Mouse (Mus musculus): ENCODE results near the gene Arhgap17.

Gene Arhgap17

GRCm38 (mm10) chr7:123369759-123370481 lies at the start of gene Arhgap17, which contains the start of gene Lcmt1:
Arhgap17 (minus strand) TSS chr7:123369915.
Lcmt1 (plus strand) TSS chr7:123369784.
- peak; percentile 97 for DNase-seq (ENCODE audit: low read depth, low spot score)

DNA sequence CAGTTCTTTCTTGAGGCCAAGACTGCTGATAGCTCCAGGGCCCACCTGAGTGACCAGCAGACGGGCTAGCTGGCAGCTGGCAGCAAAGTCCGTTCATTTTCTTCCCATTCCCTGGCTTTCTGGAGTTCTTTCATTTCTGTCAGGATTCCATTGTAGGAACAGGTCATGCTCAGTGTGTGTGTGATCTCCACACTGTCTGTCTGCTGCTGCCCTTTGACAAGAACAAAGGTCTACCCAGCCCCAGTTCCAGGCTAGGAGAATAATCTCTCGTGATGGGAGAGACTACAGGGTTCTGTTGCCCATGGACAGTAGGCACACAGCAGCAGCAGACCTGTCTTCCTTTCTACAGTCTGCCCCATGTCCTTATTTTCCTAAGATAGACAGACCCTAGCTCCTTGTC lies 47.9 kb upstream of the Arhgap17 start:
- DNase-seq (ENCODE audit: low read depth, low spot score) = no peak

DNA sequence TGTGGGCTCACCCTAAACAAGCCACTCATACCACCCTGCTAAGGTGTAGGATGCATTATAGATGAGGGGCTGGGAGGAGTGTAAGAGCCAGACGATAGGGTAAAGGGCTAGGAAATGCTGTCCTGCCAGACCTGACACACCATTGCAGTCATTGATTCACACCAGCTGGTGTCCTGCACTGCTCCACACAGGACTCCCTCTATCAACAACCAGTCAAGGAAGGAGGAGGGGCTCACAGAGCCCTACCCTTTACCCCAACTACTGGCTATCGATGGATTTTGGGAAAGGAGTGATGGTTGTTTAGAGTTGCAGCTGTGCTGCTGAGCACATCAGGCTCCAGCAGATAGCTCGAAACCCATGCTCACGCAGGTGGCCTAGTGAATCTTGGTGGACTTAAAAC lies 47.1 kb upstream of the Arhgap17 start:
- no peak for DNase-seq (ENCODE audit: low read depth, low spot score)

- DNase-seq (ENCODE audit: low read depth, low spot score) = no peak
Observed at GRCm38 (mm10) chr7:123412143-123412542, 42.4 kb upstream of the Arhgap17 start.

- DNase-seq (ENCODE audit: low read depth, low spot score) = no peak
Observed at GRCm38 (mm10) chr7:123411109-123411508, 41.4 kb upstream of the Arhgap17 start.

- DNase-seq (ENCODE audit: low read depth, low spot score) = no peak
Observed at GRCm38 (mm10) chr7:123410502-123410901, 40.8 kb upstream of the Arhgap17 start.

DNA sequence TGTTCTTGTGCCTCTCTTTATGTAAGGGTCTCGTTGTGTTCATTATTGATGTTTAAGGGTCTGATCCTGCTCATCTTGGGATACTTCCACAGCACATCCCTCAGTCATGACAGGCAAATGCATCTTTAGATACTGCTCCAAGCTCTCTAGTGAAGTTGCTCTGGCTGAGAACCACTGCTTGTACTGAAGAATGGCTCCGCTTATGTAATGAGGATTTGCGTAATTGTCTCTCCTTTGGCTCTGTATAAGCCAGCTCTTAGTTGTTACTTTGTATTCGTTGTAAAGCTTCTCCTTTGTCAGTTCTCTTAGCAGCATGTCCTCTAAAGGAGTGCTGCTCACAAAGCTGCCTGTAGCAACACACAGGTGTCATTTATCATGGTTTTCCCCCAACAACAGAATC lies 37.3 kb upstream of the Arhgap17 start:
- no peak for DNase-seq (ENCODE audit: low read depth, low spot score)

DNA sequence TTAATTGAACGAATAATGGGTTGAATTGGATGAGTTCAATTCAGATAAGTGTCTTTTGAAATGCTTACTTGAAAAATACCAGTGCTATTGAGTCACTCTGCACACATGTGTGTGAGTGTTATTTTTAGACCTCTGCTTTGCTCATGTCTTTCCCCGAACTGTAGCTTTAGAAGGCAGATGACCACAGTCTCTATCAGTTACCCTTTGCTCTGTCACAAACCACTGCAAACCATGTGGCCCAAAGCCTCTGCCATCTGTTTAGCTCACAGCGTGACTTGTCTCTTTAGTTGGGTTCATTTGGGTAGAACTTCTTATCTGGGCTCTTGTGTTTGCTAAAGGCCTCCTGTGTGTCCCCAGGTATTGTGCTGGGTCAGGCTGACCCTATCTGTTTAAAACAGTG lies 35.9 kb upstream of the Arhgap17 start:
- no peak for DNase-seq (ENCODE audit: low read depth, low spot score)

DNA sequence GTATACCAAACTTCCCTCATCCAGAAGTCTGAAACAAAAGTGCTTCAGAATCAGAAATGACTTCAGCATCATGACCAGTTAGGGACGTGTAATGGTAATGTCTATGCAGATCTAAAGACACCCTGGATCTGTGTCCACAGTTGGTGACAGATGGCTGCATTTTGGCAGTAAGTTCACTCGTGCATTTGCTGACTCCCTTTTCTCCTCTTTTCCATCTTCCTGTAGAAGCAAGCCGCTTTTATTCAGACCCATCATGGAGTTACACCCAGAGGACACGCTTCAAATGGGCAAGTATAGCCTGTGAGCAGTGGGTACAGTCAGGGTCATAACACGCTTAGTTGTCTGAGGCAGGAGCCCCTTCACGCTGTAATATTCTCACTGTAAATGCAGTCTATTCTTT lies 34.5 kb upstream of the Arhgap17 start:
- no peak for DNase-seq (ENCODE audit: low read depth, low spot score)

- no peak for DNase-seq (ENCODE audit: low read depth, low spot score)
Observed at GRCm38 (mm10) chr7:123401121-123401520, 31.4 kb upstream of the Arhgap17 start.

GRCm38 (mm10) chr7:123399286-123399685 lies 29.6 kb upstream of the Arhgap17 start:
- DNase-seq (ENCODE audit: low read depth, low spot score) = no peak

DNA sequence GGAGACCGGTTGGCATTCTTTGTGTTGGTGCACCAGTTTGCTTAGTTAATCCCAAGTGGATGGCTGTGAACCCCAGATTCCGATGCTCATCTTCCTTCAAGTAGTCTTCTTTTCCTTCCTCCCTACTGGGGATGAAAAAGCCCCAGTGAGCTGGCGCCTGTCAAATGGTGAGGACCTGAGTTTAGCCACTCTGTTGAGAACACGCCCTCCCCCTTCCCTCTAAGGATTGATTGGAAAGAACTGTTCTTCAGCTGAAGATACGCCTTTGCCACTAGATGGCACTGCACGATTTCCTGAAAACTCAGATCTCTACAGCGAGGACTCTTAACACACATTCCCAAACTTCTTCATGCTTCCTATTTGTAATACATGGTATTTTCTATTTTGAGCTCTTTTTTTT lies 29.1 kb upstream of the Arhgap17 start:
- DNase-seq (ENCODE audit: low read depth, low spot score) = peak; percentile 51

- no peak for DNase-seq (ENCODE audit: low read depth, low spot score)
Observed at GRCm38 (mm10) chr7:123397931-123398330, 28.2 kb upstream of the Arhgap17 start.

DNA sequence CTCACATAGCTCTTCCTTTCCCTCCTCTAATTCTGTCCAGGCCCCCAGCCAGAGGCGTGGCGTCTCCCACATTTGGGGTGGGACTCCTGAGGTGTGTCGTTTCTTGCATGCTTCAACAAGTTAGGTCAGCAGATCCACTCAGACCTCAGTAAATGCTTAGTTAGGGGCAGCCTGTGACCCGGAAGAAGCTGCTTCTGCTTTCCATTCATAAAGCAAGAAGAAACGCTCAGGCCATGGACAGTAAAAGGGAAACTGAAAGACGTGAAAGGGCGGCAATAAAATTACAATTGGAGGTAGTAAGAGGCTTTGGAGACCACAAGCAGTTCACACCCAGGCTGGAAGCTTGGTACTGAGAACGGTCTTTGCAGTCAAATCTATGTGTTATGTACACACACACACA lies 27.7 kb upstream of the Arhgap17 start:
- DNase-seq (ENCODE audit: low read depth, low spot score) = peak; percentile 88

GRCm38 (mm10) chr7:123396900-123397299 lies 27.2 kb upstream of the Arhgap17 start:
- DNase-seq (ENCODE audit: low read depth, low spot score) = no peak

DNA sequence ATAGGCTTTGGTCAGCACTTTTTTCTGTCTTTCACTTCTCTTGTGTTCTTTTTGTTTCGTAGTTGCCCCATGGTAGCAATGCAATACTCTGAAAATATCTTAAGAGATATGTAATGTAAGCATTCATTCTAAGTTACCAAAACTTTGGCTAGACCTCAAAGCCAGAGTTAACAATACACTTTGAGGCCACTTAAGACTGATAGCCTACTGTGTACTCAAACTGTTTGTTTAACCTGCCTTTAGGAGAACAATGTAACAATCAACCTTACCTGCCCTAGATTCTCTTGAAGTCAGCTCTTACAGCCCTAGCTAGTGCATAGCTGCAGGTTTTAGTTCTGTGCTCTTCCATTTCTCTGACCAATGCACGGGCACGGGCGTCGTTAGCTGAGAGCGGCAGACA lies 24.6 kb upstream of the Arhgap17 start:
- no peak for DNase-seq (ENCODE audit: low read depth, low spot score)

- no peak for DNase-seq (ENCODE audit: low read depth, low spot score)
Observed at GRCm38 (mm10) chr7:123389686-123390280, 20.1 kb upstream of the Arhgap17 start.

GRCm38 (mm10) chr7:123385693-123386407 lies 16.1 kb upstream of the Arhgap17 start:
- no peak for DNase-seq (ENCODE audit: low read depth, low spot score)

DNA sequence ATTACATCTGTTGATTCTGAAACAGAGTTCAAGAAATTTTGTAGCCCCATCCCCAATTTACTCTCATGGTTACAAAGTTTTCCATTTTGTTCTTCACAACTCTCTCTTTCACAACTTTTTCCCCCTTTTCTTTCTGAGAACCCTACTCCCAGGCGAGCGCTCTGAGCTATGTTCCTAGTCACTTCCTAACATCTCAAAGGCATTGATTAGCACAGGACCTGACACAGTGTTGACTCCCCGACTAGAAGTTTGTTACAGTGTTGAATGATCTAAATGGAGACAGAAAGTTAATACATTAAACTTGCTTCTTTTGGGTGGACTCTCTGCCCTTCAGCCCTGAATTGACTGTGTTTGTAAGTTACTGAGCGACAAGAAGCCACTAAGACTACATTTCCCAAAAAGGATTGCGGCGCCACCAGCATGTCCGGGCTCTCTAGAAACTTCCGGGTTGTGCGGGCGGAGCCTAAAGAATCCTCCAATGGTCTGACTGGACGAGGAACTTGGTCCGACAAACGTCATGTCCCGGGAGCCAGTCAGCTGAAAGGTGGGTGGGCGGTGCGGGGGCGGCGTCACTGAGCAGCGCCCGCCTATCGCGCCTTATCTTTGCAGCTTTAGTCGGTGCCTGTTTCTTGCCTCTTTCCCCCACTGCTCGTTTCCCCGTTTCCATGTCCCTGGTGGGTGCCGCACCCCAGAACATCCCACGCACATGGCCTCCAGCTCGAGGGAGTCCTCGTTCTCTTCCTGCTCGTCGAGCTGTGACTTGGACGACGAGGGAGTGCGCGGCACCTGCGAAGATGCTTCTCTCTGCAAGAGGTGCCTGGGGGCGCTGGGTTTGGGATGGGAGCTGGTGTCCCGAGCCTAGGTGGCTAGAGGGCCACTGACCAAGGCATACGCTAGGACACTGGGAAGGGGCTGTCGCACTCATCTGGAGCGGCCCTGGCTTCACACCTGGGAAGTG lies 8.0 kb upstream of the Arhgap17 start:
- peak; percentile 97 for DNase-seq (ENCODE audit: low read depth, low spot score)

DNA sequence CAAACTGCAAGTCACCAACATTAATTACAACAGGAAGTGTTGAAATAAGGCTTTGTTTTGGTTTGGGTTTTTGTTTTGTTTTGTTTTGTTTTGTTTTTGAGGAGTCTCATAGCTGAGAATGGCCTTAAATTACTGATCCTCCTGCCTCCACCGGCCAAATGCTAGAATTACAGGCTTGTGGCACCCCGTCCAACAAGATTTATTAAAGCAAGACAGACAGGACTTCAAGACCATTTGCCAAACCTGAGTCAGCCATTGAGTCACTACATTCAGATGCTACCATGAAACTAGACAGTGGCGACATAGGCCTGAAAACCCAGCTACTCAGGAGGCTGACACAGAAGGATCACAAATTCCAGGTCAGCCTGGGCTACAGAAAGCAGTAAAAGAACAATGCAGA lies 1.8 kb upstream of the Arhgap17 start:
- peak; percentile 47 for DNase-seq (ENCODE audit: low read depth, low spot score)

DNA sequence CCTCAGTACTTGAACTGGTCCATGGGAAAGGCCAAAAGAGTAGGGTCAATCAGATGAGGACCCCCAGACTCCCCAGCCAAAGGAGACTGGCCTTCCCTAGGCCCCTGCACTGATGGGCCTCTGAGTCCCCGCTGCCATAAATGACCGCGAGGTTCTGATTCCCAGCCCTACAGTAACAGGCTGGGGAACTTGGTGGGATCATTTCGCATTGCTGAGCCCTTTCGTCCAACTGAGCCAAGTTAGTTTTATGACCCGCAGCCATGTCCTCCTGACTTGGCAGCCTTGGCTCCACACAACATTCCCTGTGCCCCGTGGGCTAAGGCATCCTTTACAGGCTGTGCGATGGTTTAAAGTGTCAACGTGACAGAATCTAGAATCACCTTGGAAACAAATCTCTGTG lies 985 bp upstream of the Arhgap17 start:
- DNase-seq (ENCODE audit: low read depth, low spot score) = peak; percentile 18

Data from A20 (cell line).